Mouse (Mus musculus) heart, embryonic 15.5 days (tissue): Measurements from ENCODE around the gene Vmn2r67. TPM values are rescaled to one million over a fixed set of nuclear protein-coding genes. Genes with fewer than 3 reads are reported as not detected.
"Not testable (repeated sequence)": the region's sequence is repeated elsewhere in the genome, so short reads cannot be mapped to it uniquely, and the experiment has no call there.

Source experiments
- ATAC-seq: fragments of 200-750 bp; cut with Nextera tagmentation; replicated peaks from 2 replicates; pipeline ENCODE4 v1.8.0; 2017; ENCODE audit warnings: low read depth, moderate TSS enrichment; ENCODE audit not compliant: insufficient number of reproducible peaks, insufficient read depth, low FRiP score
- H3K27ac ChIP-seq: fragments of 300-500 bp; sonication (generic); 2 replicates; pipeline ENCODE4 v1.5.1; 2015; ENCODE audit warnings: mild to moderate bottlenecking, inconsistent platforms
- H3K27me3 ChIP-seq: fragments of 300-500 bp; sonication (generic); 2 replicates; pipeline ENCODE4 v1.6.1; 2015; ENCODE audit warnings: inconsistent platforms
- H3K36me3 ChIP-seq: fragments of 300-500 bp; sonication (generic); 2 replicates; pipeline ENCODE4 v1.6.1; 2015; ENCODE audit warnings: mild to moderate bottlenecking, inconsistent platforms
- H3K4me1 ChIP-seq: fragments of 300-500 bp; sonication (generic); replicated peaks from 2 replicates; pipeline ENCODE4 v1.6.1; 2015; ENCODE audit warnings: inconsistent platforms
- H3K4me2 ChIP-seq: fragments of 300-500 bp; sonication (generic); 2 replicates; pipeline ENCODE4 v1.6.1; 2015; ENCODE audit warnings: inconsistent platforms, mild to moderate bottlenecking, moderate library complexity
- H3K4me3 ChIP-seq: fragments of 300-500 bp; sonication (generic); 2 replicates; pipeline ENCODE4 v1.5.1; 2015; ENCODE audit warnings: mild to moderate bottlenecking, inconsistent platforms
- H3K9ac ChIP-seq: fragments of 300-500 bp; sonication (generic); 2 replicates; pipeline ENCODE4 v1.6.1; 2015; ENCODE audit warnings: mild to moderate bottlenecking, inconsistent platforms
- H3K9me3 ChIP-seq: fragments of 300-500 bp; sonication (generic); replicated peaks from 2 replicates; pipeline ENCODE4 v1.6.1; 2016; ENCODE audit warnings: inconsistent platforms
- WGBS: fragments of 180-500 bp; shearing (Covaris S2); methylation state at CpG from one replicate; pipeline ENCODE4 v1.1.7; 2015; ENCODE audit warnings: mixed read lengths; 5-methylcytosine and 5-hydroxymethylcytosine counted together
- polyA plus RNA-seq: library from polyadenylated mRNA; unstranded; fragments of >200 nt; fragmentation: Nextera tagmentation; extraction: Ambion mirVana; gene quantifications from 2 replicates; pipeline ENCODE4 v1.2.1, GENCODE M21; 2015

The Vmn2r67 gene
- not detected in 2 replicates for polyA plus RNA-seq

GRCm38 (mm10) chr7:85155898-85156297, at the start of gene Vmn2r67:
TSS of gene Vmn2r67 (minus strand) at chr7:85155998.
- ATAC-seq: no peak
- H3K27me3 ChIP-seq: no peaks in the 10 kb centered on the region
- H3K4me3 ChIP-seq: no peak within 1 kb of the TSS
- whole genome bisulfite sequencing: 72% methylated on average over 3 of the region's 3 CpGs
- H3K36me3 ChIP-seq: no peaks in the 10 kb centered on the region
- H3K4me2 ChIP-seq: no peak within 1 kb of the TSS
- no peaks in the 10 kb centered on the region for H3K9me3 ChIP-seq
- no peak within 1 kb of the TSS for H3K9ac ChIP-seq
- H3K4me1 ChIP-seq: no peaks in the 10 kb centered on the region
- H3K27ac ChIP-seq: no peak within 1 kb of the TSS

GRCm38 (mm10) chr7:85104531-85104930, 51.3 kb downstream of the Vmn2r67 start:
- H3K4me3 ChIP-seq, H3K9ac ChIP-seq, H3K36me3 ChIP-seq, H3K4me1 ChIP-seq, H3K4me2 ChIP-seq, H3K9me3 ChIP-seq, H3K27me3 ChIP-seq, ATAC-seq, H3K27ac ChIP-seq: not testable (repeated sequence)
- WGBS: 43% methylated on average over 2 of the region's 2 CpGs

Other genes with a start within 250 kb of the Vmn2r67 start
- not detected in 2 replicates for gene Vmn2r65, start 191.9 kb downstream of the Vmn2r67 start, polyA plus RNA-seq
- not detected in 2 replicates for gene Vmn2r66, start 143.7 kb downstream of the Vmn2r67 start, polyA plus RNA-seq
- gene Vmn2r68, start 81.8 kb upstream of the Vmn2r67 start, polyA plus RNA-seq: not detected in 2 replicates